Mouse (Mus musculus) kidney, adult 8-10 months (tissue): ENCODE results near the gene Hspb3.

ENCODE experiments used
- DNase-seq, 2 experiments: peaks; one replicate each; pipeline ENCODE4 v3.0.0; 2022

Hspb3 gene

GRCm38 (mm10) chr13:113663151-113663779 is at the start of gene Hspb3:
Hspb3 (minus strand) TSS chr13:113663676.
- DNase-seq, result no peak

- DNase-seq, result no peak
Observed at GRCm38 (mm10) chr13:113713186-113713585, 49.7 kb upstream of the Hspb3 start.

- DNase-seq, result no peak
Observed at GRCm38 (mm10) chr13:113706183-113706582, 42.7 kb upstream of the Hspb3 start.

- DNase-seq, result no peak
Observed at GRCm38 (mm10) chr13:113701185-113701584, 37.7 kb upstream of the Hspb3 start.

- no peak for DNase-seq
Observed at GRCm38 (mm10) chr13:113699928-113700327, 36.5 kb upstream of the Hspb3 start.

- no peak for DNase-seq
Observed at GRCm38 (mm10) chr13:113699415-113699873, 36.0 kb upstream of the Hspb3 start.

- DNase-seq, result no peak
Observed at GRCm38 (mm10) chr13:113696838-113697321, 33.4 kb upstream of the Hspb3 start.

GRCm38 (mm10) chr13:113693383-113693782 is 29.9 kb upstream of the Hspb3 start:
- peak; percentile 27 to 51 for DNase-seq

- DNase-seq, result no peak
Observed at GRCm38 (mm10) chr13:113691644-113692043, 28.2 kb upstream of the Hspb3 start.

- no peak for DNase-seq
Observed at GRCm38 (mm10) chr13:113689883-113690282, 26.4 kb upstream of the Hspb3 start.

- peak; percentile 34 to 59 for DNase-seq
Observed at GRCm38 (mm10) chr13:113686691-113687121, 23.2 kb upstream of the Hspb3 start.

- no peak for DNase-seq
Observed at GRCm38 (mm10) chr13:113682821-113683220, 19.3 kb upstream of the Hspb3 start.

GRCm38 (mm10) chr13:113680646-113681045 is 17.2 kb upstream of the Hspb3 start:
- no peak for DNase-seq

GRCm38 (mm10) chr13:113669459-113670077 is 6.1 kb upstream of the Hspb3 start:
- peak in 1 of 2 experiments; percentile 73 for DNase-seq

GRCm38 (mm10) chr13:113663883-113664282 is 407 bp upstream of the Hspb3 start:
- DNase-seq, result no peak

- DNase-seq, result no peak
Observed at GRCm38 (mm10) chr13:113661826-113662271, 1.6 kb downstream of the Hspb3 start.

- DNase-seq, result no peak
Observed at GRCm38 (mm10) chr13:113660576-113661310, 2.7 kb downstream of the Hspb3 start.

GRCm38 (mm10) chr13:113657204-113657603 is 6.3 kb downstream of the Hspb3 start:
- no peak for DNase-seq

- DNase-seq, result no peak
Observed at GRCm38 (mm10) chr13:113656639-113657038, 6.8 kb downstream of the Hspb3 start.

GRCm38 (mm10) chr13:113655511-113655910 is 8.0 kb downstream of the Hspb3 start:
- DNase-seq, result no peak

GRCm38 (mm10) chr13:113640944-113641597 is 22.4 kb downstream of the Hspb3 start:
- DNase-seq, result no peak

- no peak for DNase-seq
Observed at GRCm38 (mm10) chr13:113638914-113639313, 24.6 kb downstream of the Hspb3 start.

- no peak for DNase-seq
Observed at GRCm38 (mm10) chr13:113635799-113636222, 27.7 kb downstream of the Hspb3 start.
